Mouse (Mus musculus) megakaryocyte progenitor cell, adult 5-6 weeks (primary cell): ENCODE data around the gene Epo. TPM values are rescaled to one million over a fixed set of nuclear protein-coding genes. Genes with fewer than 3 reads are reported as not detected.

Experiments
- ATAC-seq: replicated peaks from 2 replicates; pipeline ENCODE4 v1.8.0; 2016; ENCODE audit warnings: mild to moderate bottlenecking, moderate TSS enrichment, inconsistent platforms; ENCODE audit not compliant: poor library complexity
- total RNA-seq, 2 experiments: library from RNA; stranded (forward) in 1 of 2; stranded (reverse) in 1 of 2; fragments of 157-497, 149-512 nt in 1 of 2; fragments of 200-1000 nt in 1 of 2; gene quantifications; 2 replicates each; pipeline versions ENCODE4 v1.2.3 to v1.2.4; 2015 to 2017

Epo gene
- total RNA-seq, 2 experiments from 2014 or later = not detected

GRCm38 (mm10) chr5:137540991-137541390, 7.9 kb upstream of the Epo start:
- ATAC-seq = no peak

- no peak for ATAC-seq
Measured at GRCm38 (mm10) chr5:137539291-137539801, 6.3 kb upstream of the Epo start.

GRCm38 (mm10) chr5:137537461-137537860, 4.4 kb upstream of the Epo start:
- ATAC-seq = no peak

- no peak for ATAC-seq
Measured at GRCm38 (mm10) chr5:137535318-137535717, 2.3 kb upstream of the Epo start.

GRCm38 (mm10) chr5:137534762-137535161, 1.7 kb upstream of the Epo start:
- ATAC-seq = no peak

- peak; percentile 6; the same call in 1 of the 2 replicates for ATAC-seq
Measured at GRCm38 (mm10) chr5:137532808-137533116, 280 bp downstream of the Epo start.

- ATAC-seq = no peak
Measured at GRCm38 (mm10) chr5:137532131-137532807, 773 bp downstream of the Epo start.

GRCm38 (mm10) chr5:137531414-137532130, 1.5 kb downstream of the Epo start:
- no peak for ATAC-seq

GRCm38 (mm10) chr5:137530588-137531413, 2.2 kb downstream of the Epo start:
- peak; percentile 18 for ATAC-seq

GRCm38 (mm10) chr5:137530075-137530474, 3.0 kb downstream of the Epo start:
- no peak for ATAC-seq

- ATAC-seq = no peak
Measured at GRCm38 (mm10) chr5:137529221-137529995, 3.6 kb downstream of the Epo start.

- ATAC-seq = no peak
Measured at GRCm38 (mm10) chr5:137528247-137528968, 4.6 kb downstream of the Epo start.

GRCm38 (mm10) chr5:137527413-137527812, 5.6 kb downstream of the Epo start:
- no peak for ATAC-seq

GRCm38 (mm10) chr5:137526192-137526936, 6.7 kb downstream of the Epo start:
- ATAC-seq = peak; percentile 56

GRCm38 (mm10) chr5:137525511-137525910, 7.5 kb downstream of the Epo start:
- no peak for ATAC-seq

GRCm38 (mm10) chr5:137524671-137525070, 8.4 kb downstream of the Epo start:
- ATAC-seq = no peak

GRCm38 (mm10) chr5:137524251-137524515, 8.9 kb downstream of the Epo start:
- no peak for ATAC-seq

- no peak for ATAC-seq
Measured at GRCm38 (mm10) chr5:137523396-137524250, 9.4 kb downstream of the Epo start.

GRCm38 (mm10) chr5:137522711-137523110, 10.3 kb downstream of the Epo start:
- no peak for ATAC-seq
